Mouse (Mus musculus) liver, embryonic 14.5 days (tissue): Measurements from ENCODE around the gene Strbp. TPM values are rescaled to one million over a fixed set of nuclear protein-coding genes. Genes with fewer than 3 reads are reported as not detected.
A peak's percentile ranks its signal among the peaks of the same experiment; 100 is the strongest.

ENCODE experiments used
- ATAC-seq: fragments of 200-750 bp; cut with Nextera tagmentation; 2 replicates; pipeline ENCODE4 v1.8.0; 2017; ENCODE audit warnings: moderate number of reproducible peaks, mild to moderate bottlenecking, moderate library complexity; ENCODE audit not compliant: insufficient read depth
- DNase-seq, 3 experiments: peaks; one replicate each; pipeline ENCODE4 v3.0.0-alpha.2; 2012 to 2013; ENCODE audit warnings: low read depth in 3 of 3, low spot score in 3 of 3
- H3K27ac ChIP-seq: fragments of 300-500 bp; sonication (generic); 2 replicates; pipeline ENCODE4 v1.5.1; 2014; ENCODE audit warnings: moderate library complexity, mild to moderate bottlenecking, control low read depth, inconsistent platforms
- H3K27me3 ChIP-seq: fragments of 300-500 bp; sonication (generic); 2 replicates; pipeline ENCODE4 v1.6.1; 2014; ENCODE audit warnings: mild to moderate bottlenecking, low read length, moderate library complexity; ENCODE audit not compliant: control insufficient read depth, insufficient read depth
- H3K36me3 ChIP-seq: fragments of 300-500 bp; sonication (generic); replicated peaks from 2 replicates; pipeline ENCODE4 v1.6.1; 2014; ENCODE audit warnings: low read depth; ENCODE audit not compliant: control insufficient read depth, insufficient read depth
- H3K4me1 ChIP-seq, 2 experiments: fragments of 200-500 bp in 1 of 2; fragments of 300-500 bp in 1 of 2; sonication (generic) in 1 of 2; replicated peaks; 2 replicates each; pipeline ENCODE4 v1.6.1; 2012 to 2014; ENCODE audit warnings: antibody characterized with exemption in 1 of 2, inconsistent platforms in 1 of 2, low read length in 1 of 2; ENCODE audit not compliant: control insufficient read depth in 2 of 2, insufficient read depth in 2 of 2
- H3K4me2 ChIP-seq: fragments of 300-500 bp; sonication (generic); 2 replicates; pipeline ENCODE4 v1.6.1; 2014; ENCODE audit warnings: low read depth, mild to moderate bottlenecking, control low read depth, moderate library complexity
- H3K4me3 ChIP-seq, 2 experiments: fragments of 200-500 bp in 1 of 2; fragments of 300-500 bp in 1 of 2; sonication (generic) in 1 of 2; 2 replicates each; pipeline ENCODE4 v1.5.1; 2012 to 2014; ENCODE audit warnings: low read depth in 2 of 2, low read length in 2 of 2, mild to moderate bottlenecking in 2 of 2, control low read depth in 1 of 2, inconsistent platforms in 1 of 2, moderate library complexity in 1 of 2; ENCODE audit not compliant: insufficient read depth in 1 of 2
- H3K9ac ChIP-seq: fragments of 300-500 bp; sonication (generic); replicated peaks from 2 replicates; pipeline ENCODE4 v1.6.1; 2014; ENCODE audit warnings: mild to moderate bottlenecking, control low read depth, moderate library complexity
- H3K9me3 ChIP-seq: fragments of 300-500 bp; sonication (generic); 2 replicates; pipeline ENCODE4 v1.6.1; 2016; ENCODE audit warnings: low read length, mixed read lengths; ENCODE audit not compliant: control insufficient read depth
- CTCF ChIP-seq: IDR thresholded peaks from 2 replicates; pipeline ENCODE4 v1.5.1; 2016; ENCODE audit warnings: antibody characterized with exemption, low read depth, control low read depth
- EP300 ChIP-seq: IDR thresholded peaks from 2 replicates; pipeline ENCODE4 v1.6.1; 2016; ENCODE audit warnings: antibody characterized with exemption, low read depth
- WGBS: fragments of 180-500 bp; shearing (Covaris S2); extraction: QIAGEN DNeasy Blood & Tissue Kit; methylation state at CpG from one replicate; pipeline ENCODE4 v1.1.7; 2014; ENCODE audit not compliant: insufficient replicate concordance; 5-methylcytosine and 5-hydroxymethylcytosine counted together
- polyA plus RNA-seq, 2 experiments: library from polyadenylated mRNA; depleted of rRNA in 1 of 2; stranded (reverse) in 1 of 2; unstranded in 1 of 2; fragments of >200 nt; fragmentation: Nextera tagmentation in 1 of 2; extraction: Ambion mirVana in 1 of 2; gene quantifications; 2 replicates each; pipeline versions ENCODE4 v1.2.1 to v1.2.3; 2012 to 2014

Strbp gene
- polyA plus RNA-seq, 2 experiments = 8.3 to 16.4 TPM

- H3K36me3 ChIP-seq = no peaks in the 10 kb centered on the region
- no peaks in the 10 kb centered on the region for H3K4me1 ChIP-seq
- 74% methylated on average over 5 of the region's 5 CpGs for WGBS
- ATAC-seq = no peak
- no peak overlapping the region for H3K4me2 ChIP-seq
- no peak for TF ChIP-seq EP300
- no peak for TF ChIP-seq CTCF
- no peak overlapping the region for H3K27ac ChIP-seq
- no peak overlapping the region for H3K9ac ChIP-seq
- no peak overlapping the region for H3K4me3 ChIP-seq
- no peak for DNase-seq
- no peaks in the 10 kb centered on the region for H3K9me3 ChIP-seq
- H3K27me3 ChIP-seq = no peaks in the 10 kb centered on the region
These were observed 42.8 kb upstream of the Strbp start for GRCm38 (mm10) chr2:37746293-37747049.

- TF ChIP-seq CTCF = no peak
- TF ChIP-seq EP300 = no peak
- no peak for ATAC-seq
- Histone ChIP-seq H3K4me2 (no peak overlapping the region), H3K4me1 (no peaks in the 10 kb centered on the region), H3K36me3 (no peaks in the 10 kb centered on the region), H3K9ac (no peak overlapping the region), H3K27me3 (no peaks in the 10 kb centered on the region), H3K4me3 (no peak overlapping the region), H3K9me3 (no peaks in the 10 kb centered on the region), H3K27ac (no peak overlapping the region)
- WGBS = 76% methylated on average over 10 of the region's 10 CpGs
- no peak for DNase-seq
These were observed 41.2 kb upstream of the Strbp start for GRCm38 (mm10) chr2:37744773-37745395.

GRCm38 (mm10) chr2:37741806-37742554 lies 38.3 kb upstream of the Strbp start:
- DNase-seq (no peak), ATAC-seq (no peak)
- 59% methylated on average over 20 of the region's 20 CpGs for WGBS
- TF ChIP-seq EP300 (no peak), CTCF (no peak)
- Histone ChIP-seq H3K36me3 (no peaks in the 10 kb centered on the region), H3K27me3 (no peaks in the 10 kb centered on the region), H3K4me1 (no peaks in the 10 kb centered on the region), H3K27ac (no peak overlapping the region), H3K4me3 (no peak overlapping the region), H3K9ac (no peak overlapping the region), H3K4me2 (no peak overlapping the region), H3K9me3 (no peaks in the 10 kb centered on the region)

- Histone ChIP-seq H3K9me3 (no peaks in the 10 kb centered on the region), H3K36me3 (no peaks in the 10 kb centered on the region), H3K27me3 (no peaks in the 10 kb centered on the region), H3K27ac (no peak overlapping the region), H3K4me2 (peak overlapping the region; percentile 1), H3K9ac (no peak overlapping the region), H3K4me1 (peaks cover 0 to 9% of the 10 kb centered on the region in 2 experiments; a peak in 2 of 4 replicates), H3K4me3 (no peak overlapping the region)
- TF ChIP-seq EP300 = no peak
- WGBS = 10% methylated on average over 1 of the region's 1 CpGs
- DNase-seq (no peak), ATAC-seq (no peak)
These were observed 32.1 kb upstream of the Strbp start for GRCm38 (mm10) chr2:37735807-37736188.
